Mouse (Mus musculus): ENCODE measurements at regions not wholly inside any gene's neighbourhood (a gene's known extent, or its start where the extent isn't known, plus 50 kb on each side); places are given as distances from the start of the nearest gene placed in this dataset.

- Histone ChIP-seq H3K9ac (replicated peaks; ENCODE audit: low read length) (no peak overlapping the region), H3K27ac (no peak overlapping the region), H3K4me2 (ENCODE audit: low read depth, low read length) (no peak overlapping the region), H3K36me3 (ENCODE audit: insufficient read depth, low read length) (no peaks in the 10 kb centered on the region), H3K9me3 (ENCODE audit: low read length) (no peaks in the 10 kb centered on the region), H3K4me3 (ENCODE audit: low read length) (no peak overlapping the region), H3K27me3 (ENCODE audit: insufficient read depth, low read length) (no peaks in the 10 kb centered on the region), H3K4me1 (ENCODE audit: insufficient read depth, low read length) (no peaks in the 10 kb centered on the region)
- TF ChIP-seq CTCF (IDR thresholded peaks at IDR 0.05; ENCODE audit: low read depth): no peak
- ATAC-seq: peak; percentile 84
- DNase-seq (ENCODE audit: low spot score): peak; percentile 41
Observed at GRCm38 (mm10) chr11:39298782-39299181, 1396.2 kb downstream of the Mat2b start.

- WGBS: 41% methylated on average over 1 of the region's 1 CpGs
- no peak for ATAC-seq
- H3K4me2 ChIP-seq (ENCODE audit: low read depth, low read length): no peak overlapping the region
- no peak for TF ChIP-seq CTCF (IDR thresholded peaks at IDR 0.05; ENCODE audit: low read depth)
- H3K27ac ChIP-seq: no peak overlapping the region
- no peak overlapping the region for H3K9ac ChIP-seq (replicated peaks; ENCODE audit: low read length)
- H3K27me3 ChIP-seq (ENCODE audit: insufficient read depth, low read length): no peaks in the 10 kb centered on the region
- DNase-seq (ENCODE audit: low spot score): no peak
- H3K4me1 ChIP-seq (ENCODE audit: insufficient read depth, low read length): no peaks in the 10 kb centered on the region
- H3K36me3 ChIP-seq (ENCODE audit: insufficient read depth, low read length): no peaks in the 10 kb centered on the region
- no peaks in the 10 kb centered on the region for H3K9me3 ChIP-seq (ENCODE audit: low read length)
- H3K4me3 ChIP-seq (ENCODE audit: low read length): no peak overlapping the region
Observed at GRCm38 (mm10) chr11:39255425-39255824, 1439.6 kb downstream of the Mat2b start.

DNA sequence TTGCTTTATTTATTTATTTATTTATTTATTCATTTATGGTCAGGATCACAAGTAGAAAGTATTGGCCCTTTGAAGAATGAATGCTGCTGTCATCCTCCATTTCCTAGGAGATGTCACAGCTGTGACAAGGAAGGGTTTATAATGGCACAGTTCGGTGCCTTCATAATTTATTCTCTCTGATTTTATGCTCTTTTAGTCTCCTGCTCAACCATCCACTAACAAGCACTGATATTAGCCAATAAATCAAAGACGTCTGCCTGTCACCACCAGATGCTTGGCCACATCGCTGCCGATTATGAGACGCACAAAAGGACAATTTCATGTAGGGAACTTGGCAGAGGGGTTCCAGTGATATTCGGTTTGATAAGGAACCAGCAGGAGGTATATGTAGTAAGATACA lies 1466.7 kb downstream of the Mat2b start:
- ATAC-seq: peak; percentile 77

GRCm38 (mm10) chr11:39224696-39225095 lies 1470.3 kb downstream of the Mat2b start:
- H3K4me3 ChIP-seq (ENCODE audit: low read length): no peak overlapping the region
- no peak overlapping the region for H3K4me2 ChIP-seq (ENCODE audit: low read depth, low read length)
- TF ChIP-seq CTCF (IDR thresholded peaks at IDR 0.05; ENCODE audit: low read depth): no peak
- H3K9me3 ChIP-seq (ENCODE audit: low read length): no peaks in the 10 kb centered on the region
- 40% methylated on average over 2 of the region's 2 CpGs for WGBS
- no peak overlapping the region for H3K27ac ChIP-seq
- 0 out of 2 replicates have a peak, but pooled peaks have one; percentile 55 for ATAC-seq
- no peaks in the 10 kb centered on the region for H3K4me1 ChIP-seq (ENCODE audit: insufficient read depth, low read length)
- H3K27me3 ChIP-seq (ENCODE audit: insufficient read depth, low read length): no peaks in the 10 kb centered on the region
- H3K36me3 ChIP-seq (ENCODE audit: insufficient read depth, low read length): no peaks in the 10 kb centered on the region
- H3K9ac ChIP-seq (replicated peaks; ENCODE audit: low read length): no peak overlapping the region
- peak; percentile 46 for DNase-seq (ENCODE audit: low spot score)

More for the DNA sequence above, 1466.7 kb downstream of the Mat2b start:
- Histone ChIP-seq H3K27me3 (ENCODE audit: insufficient read depth, low read length) (no peaks in the 10 kb centered on the region), H3K9ac (replicated peaks; ENCODE audit: low read length) (no peak overlapping the region), H3K4me3 (ENCODE audit: low read length) (no peak overlapping the region), H3K4me2 (ENCODE audit: low read depth, low read length) (no peak overlapping the region), H3K27ac (no peak overlapping the region), H3K4me1 (ENCODE audit: insufficient read depth, low read length) (no peaks in the 10 kb centered on the region), H3K9me3 (ENCODE audit: low read length) (no peaks in the 10 kb centered on the region), H3K36me3 (ENCODE audit: insufficient read depth, low read length) (no peaks in the 10 kb centered on the region)
- peak; percentile 66 for DNase-seq (ENCODE audit: low spot score)
- TF ChIP-seq CTCF (IDR thresholded peaks at IDR 0.05; ENCODE audit: low read depth): no peak
- WGBS: 25% methylated on average over 6 of the region's 6 CpGs

- Histone ChIP-seq H3K9ac (replicated peaks; ENCODE audit: low read length) (no peak overlapping the region), H3K27me3 (ENCODE audit: insufficient read depth, low read length) (no peaks in the 10 kb centered on the region), H3K4me2 (ENCODE audit: low read depth, low read length) (no peak overlapping the region), H3K27ac (no peak overlapping the region), H3K4me1 (ENCODE audit: insufficient read depth, low read length) (no peaks in the 10 kb centered on the region), H3K36me3 (ENCODE audit: insufficient read depth, low read length) (no peaks in the 10 kb centered on the region), H3K9me3 (ENCODE audit: low read length) (no peaks in the 10 kb centered on the region), H3K4me3 (ENCODE audit: low read length) (no peak overlapping the region)
- 44% methylated on average over 2 of the region's 2 CpGs for WGBS
- DNase-seq (ENCODE audit: low spot score) (peak; percentile 35), ATAC-seq (no peak)
- no peak for TF ChIP-seq CTCF (IDR thresholded peaks at IDR 0.05; ENCODE audit: low read depth)
Observed at GRCm38 (mm10) chr11:39223397-39223796, 1471.6 kb downstream of the Mat2b start.

All from hindbrain, postnatal 0 days (tissue).